Mouse (Mus musculus) kidney, embryonic 16.5 days (tissue): ENCODE data around the gene Als2. TPM values are rescaled to one million over a fixed set of nuclear protein-coding genes. Genes with fewer than 3 reads are reported as not detected.

Experiments
- ATAC-seq: fragments of 200-750 bp; cut with Nextera tagmentation; 2 replicates; pipeline ENCODE4 v1.8.0; 2017; ENCODE audit warnings: moderate TSS enrichment; ENCODE audit not compliant: low FRiP score, low TSS enrichment
- H3K27ac ChIP-seq: fragments of 300-500 bp; sonication (generic); 2 replicates; pipeline ENCODE4 v1.5.1; 2014; ENCODE audit warnings: low read length
- H3K27me3 ChIP-seq: fragments of 300-500 bp; sonication (generic); 2 replicates; pipeline ENCODE4 v1.6.1; 2014; ENCODE audit warnings: low read length, control low read depth, mixed read lengths; ENCODE audit not compliant: insufficient read depth
- H3K36me3 ChIP-seq: fragments of 300-500 bp; sonication (generic); 2 replicates; pipeline ENCODE4 v1.6.1; 2014; ENCODE audit warnings: low read length, control low read depth, mixed read lengths; ENCODE audit not compliant: insufficient read depth
- H3K4me1 ChIP-seq: fragments of 300-500 bp; sonication (generic); 2 replicates; pipeline ENCODE4 v1.6.1; 2014; ENCODE audit warnings: low read length, control low read depth, mixed read lengths; ENCODE audit not compliant: insufficient read depth
- H3K4me2 ChIP-seq: fragments of 300-500 bp; sonication (generic); replicated peaks from 2 replicates; pipeline ENCODE4 v1.6.1; 2014; ENCODE audit warnings: low read depth, low read length
- H3K4me3 ChIP-seq: fragments of 300-500 bp; sonication (generic); 2 replicates; pipeline ENCODE4 v1.5.1; 2014; ENCODE audit warnings: mild to moderate bottlenecking, low read length
- H3K9ac ChIP-seq: fragments of 300-500 bp; sonication (generic); replicated peaks from 2 replicates; pipeline ENCODE4 v1.6.1; 2014; ENCODE audit warnings: low read length
- H3K9me3 ChIP-seq: fragments of 300-500 bp; sonication (generic); 2 replicates; pipeline ENCODE4 v1.6.1; 2016; ENCODE audit warnings: low read length, control low read depth
- WGBS: fragments of 180-500 bp; shearing (Covaris S2); extraction: QIAGEN DNeasy Blood & Tissue Kit; methylation state at CpG from one replicate; pipeline ENCODE4 v1.1.7; 2014; 5-methylcytosine and 5-hydroxymethylcytosine counted together
- polyA plus RNA-seq: library from polyadenylated mRNA; unstranded; fragments of >200 nt; fragmentation: Nextera tagmentation; extraction: Ambion mirVana; gene quantifications from 2 replicates; pipeline ENCODE4 v1.2.1, GENCODE M21; 2015

The Als2 gene
- polyA plus RNA-seq, 1 experiment from 2014 or later: 12.4 TPM

- H3K9me3 ChIP-seq: no peaks in the 10 kb centered on the region
- no peak for ATAC-seq
- 92% methylated on average over 6 of the region's 6 CpGs for WGBS
These were observed 75.6 kb downstream of the Als2 start for GRCm38 (mm10) chr1:59161396-59161795.

GRCm38 (mm10) chr1:59160871-59161270 is 76.2 kb downstream of the Als2 start:
- H3K4me3 ChIP-seq: no peak overlapping the region
- H3K9me3 ChIP-seq: no peaks in the 10 kb centered on the region
- no peaks in the 10 kb centered on the region for H3K4me1 ChIP-seq
- no peak overlapping the region for H3K4me2 ChIP-seq
- no peak overlapping the region for H3K9ac ChIP-seq
- H3K36me3 ChIP-seq: peaks cover 14% of the 10 kb centered on the region
- H3K27ac ChIP-seq: no peak overlapping the region
- 83% methylated on average over 6 of the region's 6 CpGs for WGBS
- no peaks in the 10 kb centered on the region for H3K27me3 ChIP-seq
- ATAC-seq: no peak

More at GRCm38 (mm10) chr1:59161396-59161795, 75.6 kb downstream of the Als2 start:
- Histone ChIP-seq H3K27me3 (no peaks in the 10 kb centered on the region), H3K4me1 (no peaks in the 10 kb centered on the region), H3K27ac (no peak overlapping the region), H3K4me2 (no peak overlapping the region), H3K4me3 (no peak overlapping the region), H3K36me3 (peaks cover 18% of the 10 kb centered on the region), H3K9ac (no peak overlapping the region)

- H3K4me3 ChIP-seq: no peak overlapping the region
- H3K9ac ChIP-seq: no peak overlapping the region
- H3K27ac ChIP-seq: no peak overlapping the region
- no peaks in the 10 kb centered on the region for H3K9me3 ChIP-seq
- H3K4me2 ChIP-seq: no peak overlapping the region
- no peaks in the 10 kb centered on the region for H3K4me1 ChIP-seq
- peaks cover 11% of the 10 kb centered on the region for H3K36me3 ChIP-seq
- no peak for ATAC-seq
- no peaks in the 10 kb centered on the region for H3K27me3 ChIP-seq
- 88% methylated on average over 3 of the region's 3 CpGs for WGBS
These were observed 77.9 kb downstream of the Als2 start for GRCm38 (mm10) chr1:59159136-59159535.

- no peaks in the 10 kb centered on the region for H3K9me3 ChIP-seq
- H3K4me3 ChIP-seq: no peak overlapping the region
- WGBS: 85% methylated on average over 7 of the region's 7 CpGs
- no peak for ATAC-seq
- H3K4me2 ChIP-seq: no peak overlapping the region
- H3K4me1 ChIP-seq: no peaks in the 10 kb centered on the region
- H3K36me3 ChIP-seq: peaks cover 10% of the 10 kb centered on the region
- no peaks in the 10 kb centered on the region for H3K27me3 ChIP-seq
- no peak overlapping the region for H3K9ac ChIP-seq
- no peak overlapping the region for H3K27ac ChIP-seq
These were observed 78.5 kb downstream of the Als2 start for GRCm38 (mm10) chr1:59158498-59158897.

- WGBS: 74% methylated on average over 4 of the region's 4 CpGs
- ATAC-seq: no peak
These were observed 79.2 kb downstream of the Als2 start for GRCm38 (mm10) chr1:59157846-59158245.

GRCm38 (mm10) chr1:59152346-59152745 is 84.7 kb downstream of the Als2 start:
- H3K9me3 ChIP-seq: no peaks in the 10 kb centered on the region
- H3K27ac ChIP-seq: no peak overlapping the region
- no peaks in the 10 kb centered on the region for H3K36me3 ChIP-seq
- H3K4me3 ChIP-seq: no peak overlapping the region
- H3K4me2 ChIP-seq: no peak overlapping the region
- no peaks in the 10 kb centered on the region for H3K27me3 ChIP-seq
- H3K4me1 ChIP-seq: no peaks in the 10 kb centered on the region
- ATAC-seq: no peak
- 66% methylated on average over 4 of the region's 4 CpGs for WGBS
- no peak overlapping the region for H3K9ac ChIP-seq

More at GRCm38 (mm10) chr1:59157846-59158245, 79.2 kb downstream of the Als2 start:
- Histone ChIP-seq H3K27me3 (no peaks in the 10 kb centered on the region), H3K4me3 (no peak overlapping the region), H3K4me2 (no peak overlapping the region), H3K27ac (no peak overlapping the region), H3K9me3 (no peaks in the 10 kb centered on the region), H3K36me3 (peaks cover 3% of the 10 kb centered on the region; the same call in 1 of the 2 replicates), H3K4me1 (no peaks in the 10 kb centered on the region), H3K9ac (no peak overlapping the region)

GRCm38 (mm10) chr1:59150542-59150941 is 86.5 kb downstream of the Als2 start:
- H3K4me2 ChIP-seq: no peak overlapping the region
- H3K4me3 ChIP-seq: no peak overlapping the region
- H3K27me3 ChIP-seq: no peaks in the 10 kb centered on the region
- no peaks in the 10 kb centered on the region for H3K9me3 ChIP-seq
- WGBS: 71% methylated on average over 5 of the region's 5 CpGs
- no peaks in the 10 kb centered on the region for H3K4me1 ChIP-seq
- no peaks in the 10 kb centered on the region for H3K36me3 ChIP-seq
- ATAC-seq: no peak
- no peak overlapping the region for H3K9ac ChIP-seq
- H3K27ac ChIP-seq: no peak overlapping the region

GRCm38 (mm10) chr1:59144543-59144942 is 92.5 kb downstream of the Als2 start:
- no peak overlapping the region for H3K27ac ChIP-seq
- H3K9ac ChIP-seq: no peak overlapping the region
- WGBS: 76% methylated on average over 10 of the region's 10 CpGs
- no peak for ATAC-seq
- H3K4me1 ChIP-seq: no peaks in the 10 kb centered on the region
- H3K9me3 ChIP-seq: peaks cover 5% of the 10 kb centered on the region; the same call in 1 of the 2 replicates
- no peaks in the 10 kb centered on the region for H3K27me3 ChIP-seq
- no peak overlapping the region for H3K4me2 ChIP-seq
- H3K36me3 ChIP-seq: no peaks in the 10 kb centered on the region
- no peak overlapping the region for H3K4me3 ChIP-seq

GRCm38 (mm10) chr1:59142809-59143208 is 94.2 kb downstream of the Als2 start:
- no peak for ATAC-seq
- Histone ChIP-seq H3K9me3 (peaks cover 5% of the 10 kb centered on the region; the same call in 1 of the 2 replicates), H3K4me3 (no peak overlapping the region), H3K9ac (no peak overlapping the region), H3K27me3 (no peaks in the 10 kb centered on the region), H3K36me3 (no peaks in the 10 kb centered on the region), H3K27ac (no peak overlapping the region), H3K4me1 (no peaks in the 10 kb centered on the region), H3K4me2 (no peak overlapping the region)

- WGBS: 69% methylated on average over 5 of the region's 5 CpGs
- Histone ChIP-seq H3K9me3 (no peaks in the 10 kb centered on the region), H3K36me3 (no peaks in the 10 kb centered on the region), H3K4me2 (no peak overlapping the region), H3K4me3 (no peak overlapping the region), H3K4me1 (no peaks in the 10 kb centered on the region), H3K27ac (no peak overlapping the region), H3K27me3 (no peaks in the 10 kb centered on the region), H3K9ac (no peak overlapping the region)
- ATAC-seq: no peak
These were observed 102.6 kb downstream of the Als2 start for GRCm38 (mm10) chr1:59134419-59134818.
